Mouse (Mus musculus): ENCODE measurements around the gene Rbm19.

GRCm38 (mm10) chr5:120145371-120146050 is 29.2 kb downstream of the Rbm19 start:
- TF ChIP-seq CTCF (IDR thresholded peaks at IDR 0.05; ENCODE audit: low read depth) (no peak), EP300 (optimal IDR thresholded peaks at IDR 0.05) (no peak)

All from stomach, postnatal 0 days (tissue).